Mouse (Mus musculus) thymus, adult 18-20 months (tissue): ENCODE results near the gene Smarcd2.
"Not testable (repeated sequence)": the region's sequence is repeated elsewhere in the genome, so short reads cannot be mapped to it uniquely, and the experiment has no call there.

Source experiments
- DNase-seq, 2 experiments: peaks; one replicate each; pipeline ENCODE4 v3.0.0; 2022; ENCODE audit warnings: mixed read lengths in 2 of 2

Smarcd2 gene

GRCm38 (mm10) chr11:106274971-106275411 lies 2.2 kb upstream of the Smarcd2 start:
- DNase-seq, result no peak

DNA sequence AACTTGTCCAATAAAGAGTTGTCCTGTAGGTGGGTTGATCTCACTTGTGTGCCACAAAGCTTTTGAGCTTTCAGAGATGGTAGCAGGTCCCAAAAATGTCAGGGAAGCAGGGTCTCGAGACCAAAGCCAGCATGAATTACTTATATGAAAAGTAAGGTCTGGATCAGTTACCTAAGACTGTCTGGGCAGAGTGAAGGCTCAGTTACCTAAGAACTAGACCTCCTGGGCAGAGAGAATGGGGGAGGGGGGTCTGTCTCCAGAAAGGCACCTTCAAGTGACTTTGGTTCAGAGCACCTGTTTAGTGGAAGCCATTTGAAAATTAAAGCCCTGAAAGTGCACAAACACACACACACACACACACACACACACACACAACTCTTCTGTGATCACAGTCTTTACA lies 1.6 kb upstream of the Smarcd2 start:
- no peak for DNase-seq

- no peak for DNase-seq
Observed at GRCm38 (mm10) chr11:106273811-106274210, 1.0 kb upstream of the Smarcd2 start.

GRCm38 (mm10) chr11:106273311-106273684 lies 526 bp upstream of the Smarcd2 start:
- no peak for DNase-seq

- DNase-seq, result peak; percentile 40 to 48
Observed at GRCm38 (mm10) chr11:106271794-106272643, 753 bp downstream of the Smarcd2 start.

DNA sequence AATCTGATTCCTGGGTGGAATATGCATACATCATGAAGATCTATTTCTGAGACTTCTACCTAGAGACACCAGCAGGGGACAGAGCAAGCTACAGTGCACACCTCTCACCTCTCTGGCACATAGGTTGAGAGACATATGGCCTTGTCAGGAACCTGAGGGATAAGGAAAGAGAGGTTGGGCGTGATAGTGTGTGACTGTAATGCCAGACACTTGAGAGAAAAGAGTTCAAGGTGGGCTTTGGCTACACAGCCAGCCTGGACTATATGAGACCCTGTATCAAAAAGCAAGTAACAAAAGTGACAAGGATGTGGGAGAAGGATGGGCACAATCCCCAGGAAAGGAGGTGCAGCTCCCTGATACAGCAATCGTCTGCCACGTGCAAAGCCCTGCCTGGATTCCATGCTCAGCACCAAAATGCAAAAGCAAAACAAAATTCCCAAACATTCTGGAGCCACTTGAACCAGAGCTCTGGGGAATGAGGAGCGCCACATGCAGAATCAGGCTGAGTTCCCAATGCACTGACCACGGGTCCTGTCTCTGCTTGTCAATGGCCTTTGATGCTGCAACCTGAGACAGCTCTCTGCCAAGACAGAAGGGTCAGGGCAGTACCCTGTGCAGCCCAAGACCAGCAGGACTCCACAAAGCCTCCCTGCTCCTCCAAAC lies 1.5 kb downstream of the Smarcd2 start:
- no peak for DNase-seq

GRCm38 (mm10) chr11:106269060-106269431 lies 3.7 kb downstream of the Smarcd2 start:
- DNase-seq, result peak; percentile 71 to 81

DNA sequence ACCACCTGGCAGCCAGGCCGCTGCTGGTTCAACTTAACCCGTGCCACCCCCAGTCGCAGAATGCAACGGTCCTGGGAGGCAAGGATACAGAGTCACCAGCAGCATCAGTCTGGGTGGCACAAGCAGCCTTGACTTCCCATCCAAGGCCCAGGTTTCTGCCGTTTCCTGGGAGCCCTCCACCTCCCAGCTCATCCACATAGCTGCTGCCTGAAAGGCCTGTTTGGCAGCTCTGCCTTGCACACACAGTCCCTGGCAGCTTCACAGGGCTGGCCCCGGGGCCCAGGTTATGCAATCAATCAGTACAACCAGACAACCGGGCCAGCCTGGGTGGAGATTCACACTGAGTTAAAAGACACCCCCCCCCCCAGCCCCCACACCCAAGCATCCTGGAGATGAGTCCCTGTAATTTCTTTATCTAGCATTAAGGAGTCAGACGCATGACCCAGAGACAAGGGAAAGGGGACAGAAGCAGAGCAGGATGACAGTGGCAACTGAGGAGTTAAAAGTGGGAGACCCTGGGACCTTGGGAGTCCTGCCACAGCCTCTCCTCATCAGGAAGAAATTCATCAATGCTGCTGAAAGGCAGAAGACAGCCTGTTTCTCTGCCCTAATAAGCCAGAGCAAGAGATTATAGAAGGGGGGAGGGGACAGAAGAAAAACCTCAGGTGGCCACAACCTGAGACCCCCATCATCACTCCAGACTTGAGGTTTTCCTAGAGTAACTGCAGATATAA lies 4.3 kb downstream of the Smarcd2 start:
- DNase-seq, result no peak

DNA sequence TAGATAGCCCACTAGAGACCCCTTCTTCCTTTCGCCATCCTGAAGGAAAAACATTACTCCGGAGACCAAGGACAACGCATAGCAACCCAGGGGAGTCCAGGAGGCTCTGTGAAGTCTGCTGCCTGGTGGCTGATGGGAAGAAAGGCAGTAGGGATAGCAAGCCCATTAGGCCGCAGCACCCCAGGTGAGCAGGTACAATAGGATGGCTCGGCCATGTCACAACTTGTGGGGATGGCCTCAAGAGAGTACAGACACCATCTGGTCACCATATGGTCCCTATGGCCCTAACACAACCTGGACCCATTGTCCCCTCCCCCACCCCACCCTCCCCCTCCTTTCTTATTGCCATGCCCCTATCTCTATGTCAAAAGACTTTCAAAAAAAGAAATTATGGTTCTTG lies 4.9 kb downstream of the Smarcd2 start:
- no peak for DNase-seq

DNA sequence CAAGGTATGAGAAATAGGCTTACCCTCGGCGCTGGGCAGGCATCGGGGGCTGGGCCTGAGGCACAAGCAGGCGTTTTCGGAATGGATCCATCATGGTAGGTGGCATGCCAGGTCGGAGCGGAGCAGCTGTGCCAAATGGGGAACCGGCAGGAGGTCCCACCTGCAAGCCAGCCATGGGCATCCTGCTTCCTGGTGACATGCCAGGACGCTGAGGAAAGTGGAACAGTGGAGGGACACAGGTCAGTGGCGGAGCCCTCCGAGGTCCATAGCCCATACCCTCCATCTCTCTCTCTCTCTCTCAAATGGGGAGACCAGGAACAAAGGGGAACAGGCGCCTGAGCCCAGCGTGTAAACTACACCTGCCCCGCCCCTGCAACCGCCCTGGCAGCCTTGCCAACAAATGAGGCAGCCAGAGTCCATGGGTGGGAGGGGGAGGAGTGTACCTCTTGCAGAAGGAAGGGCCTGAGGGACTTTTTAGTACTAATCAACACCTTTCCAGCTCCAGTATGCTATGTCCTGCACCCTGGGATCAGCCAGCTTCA lies 5.4 kb downstream of the Smarcd2 start:
- DNase-seq, result no peak

- DNase-seq, result no peak
Observed at GRCm38 (mm10) chr11:106266431-106266830, 6.3 kb downstream of the Smarcd2 start.

- no peak for DNase-seq
Observed at GRCm38 (mm10) chr11:106265570-106265969, 7.2 kb downstream of the Smarcd2 start.

GRCm38 (mm10) chr11:106264988-106265387 lies 7.8 kb downstream of the Smarcd2 start:
- DNase-seq, result no peak

DNA sequence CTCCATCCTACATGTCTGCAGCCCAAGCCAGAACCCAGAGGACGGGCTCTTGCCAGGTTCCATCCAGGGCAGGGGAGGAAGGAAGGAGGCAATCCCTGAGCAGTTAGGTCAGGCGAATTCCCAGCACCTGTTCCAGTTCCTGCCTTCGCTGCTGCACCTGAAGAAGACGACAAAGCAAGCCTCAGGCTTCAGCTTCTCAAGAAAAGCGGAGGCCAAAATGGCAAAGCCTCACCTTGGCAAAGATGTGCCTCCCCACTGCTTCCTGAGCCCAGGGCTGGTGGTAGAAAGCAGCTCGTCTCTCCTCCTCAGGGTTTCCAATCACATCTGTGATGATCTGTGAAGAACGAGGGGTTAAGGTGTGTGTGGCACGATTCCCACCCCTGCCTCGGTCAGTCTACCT lies 8.8 kb downstream of the Smarcd2 start:
- DNase-seq, result no peak

DNA sequence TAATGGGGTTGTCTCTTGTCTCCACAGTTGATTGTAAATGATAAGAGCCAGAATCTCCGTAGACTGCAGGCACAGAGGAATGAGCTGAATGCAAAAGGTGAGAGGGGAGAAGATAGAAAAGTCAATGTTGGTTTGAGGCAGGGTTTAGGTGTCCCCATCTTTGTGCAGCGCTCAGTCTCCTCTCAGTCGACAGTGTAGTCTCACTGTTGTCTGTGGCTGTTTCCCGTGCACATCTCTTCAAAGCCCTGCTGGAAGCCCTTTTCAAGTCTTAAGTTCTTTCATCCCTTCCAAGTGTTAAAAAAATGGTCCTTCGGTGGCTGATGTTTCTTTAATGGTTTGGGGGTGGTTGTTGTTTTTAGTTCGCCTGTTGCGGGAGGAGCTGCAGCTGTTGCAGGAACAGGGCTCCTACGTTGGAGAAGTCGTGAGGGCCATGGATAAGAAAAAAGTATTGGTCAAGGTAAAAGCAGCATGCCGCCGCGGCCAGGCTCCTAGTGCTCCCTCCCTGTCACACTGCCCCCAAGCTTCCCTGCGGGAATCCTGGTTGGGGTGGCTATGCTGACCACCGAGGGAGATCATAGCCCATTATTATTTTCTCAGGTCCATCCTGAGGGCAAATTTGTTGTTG lies 11.8 kb downstream of the Smarcd2 start:
- DNase-seq, result no peak

DNA sequence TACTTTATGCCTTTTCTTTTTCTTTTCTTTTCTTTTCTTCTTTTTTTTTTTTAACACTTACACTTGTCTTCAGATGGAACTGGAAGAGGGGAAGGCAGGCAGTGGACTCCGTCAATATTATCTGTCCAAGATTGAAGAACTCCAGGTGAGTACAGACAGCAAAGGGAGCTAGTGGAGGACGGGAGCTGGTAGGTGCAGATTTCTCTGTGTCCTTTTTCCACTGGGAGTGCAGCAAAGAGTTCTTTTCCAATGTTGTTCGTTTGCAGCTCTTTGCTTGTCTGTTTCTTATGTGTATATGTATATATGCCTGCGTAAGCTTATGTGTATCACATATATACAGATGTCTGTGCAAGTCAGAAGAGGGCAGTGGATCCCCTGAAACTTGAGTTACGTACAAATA lies 16.0 kb downstream of the Smarcd2 start:
- DNase-seq, result no peak

GRCm38 (mm10) chr11:106255685-106256451 lies 16.9 kb downstream of the Smarcd2 start, which contains the start of the genes Ftsj3 and Psmc5:
Gene Ftsj3, minus strand, starts transcription at chr11:106256079.
Gene Psmc5, plus strand, starts transcription at chr11:106256154.
- DNase-seq, result peak; percentile 93 to 96

DNA sequence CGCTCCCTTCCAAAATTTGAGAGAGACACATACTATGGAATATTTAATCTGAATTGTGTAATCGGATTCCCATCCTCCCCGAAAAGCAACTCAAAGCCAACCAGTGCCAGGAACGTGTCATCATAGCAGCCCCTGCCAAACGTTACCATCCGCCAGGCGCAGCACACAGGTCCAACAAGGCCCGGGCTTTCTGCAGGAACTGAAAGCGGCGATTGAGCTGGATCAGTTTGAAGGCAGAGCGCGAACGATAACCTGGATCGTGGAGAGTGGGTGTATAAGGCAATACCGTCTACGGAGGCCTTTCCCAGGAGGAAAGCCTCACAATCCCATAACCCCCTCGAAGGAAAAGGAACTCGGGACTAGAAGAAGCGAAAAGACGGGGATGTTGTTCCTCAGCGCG lies 17.6 kb downstream of the Smarcd2 start:
- no peak for DNase-seq

DNA sequence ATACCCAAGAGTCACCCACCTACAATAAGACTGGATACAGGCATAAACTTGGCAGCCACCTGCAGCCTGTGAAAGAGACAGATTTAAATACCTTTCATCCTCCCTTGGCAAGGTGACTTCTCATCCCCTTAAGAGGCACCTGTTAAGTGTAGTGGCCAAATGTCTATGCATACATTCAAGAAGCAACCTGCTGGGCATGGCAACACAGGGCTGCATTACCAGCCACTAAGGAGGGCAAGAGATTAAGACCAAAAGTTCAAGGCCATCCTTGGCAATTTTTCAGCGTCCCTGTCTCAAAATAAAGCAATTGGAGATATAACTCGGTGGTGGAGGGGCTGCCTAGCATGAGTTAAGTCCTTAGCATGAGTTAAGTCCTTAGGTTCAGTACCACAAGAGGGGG lies 18.0 kb downstream of the Smarcd2 start:
- no peak for DNase-seq

DNA sequence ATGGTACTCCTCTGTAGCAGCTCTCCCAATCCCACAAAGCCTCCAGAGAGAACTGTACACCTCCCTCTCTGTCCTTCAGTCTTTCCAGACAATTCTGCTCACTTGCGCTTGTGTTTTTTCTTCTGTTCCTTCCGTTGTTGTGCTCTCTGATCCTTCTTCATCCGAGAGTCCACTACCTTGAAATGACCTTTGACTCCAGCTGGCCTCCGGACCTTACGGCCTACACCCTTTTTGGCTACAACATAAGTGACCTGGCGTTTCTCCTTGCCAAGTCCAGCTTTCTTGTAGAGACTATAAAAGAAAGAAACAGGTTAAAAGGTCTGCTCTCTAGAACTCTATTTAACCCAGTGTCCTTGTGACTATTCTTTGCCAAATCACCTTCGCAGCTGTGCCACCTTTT lies 23.4 kb downstream of the Smarcd2 start:
- DNase-seq, result no peak

DNA sequence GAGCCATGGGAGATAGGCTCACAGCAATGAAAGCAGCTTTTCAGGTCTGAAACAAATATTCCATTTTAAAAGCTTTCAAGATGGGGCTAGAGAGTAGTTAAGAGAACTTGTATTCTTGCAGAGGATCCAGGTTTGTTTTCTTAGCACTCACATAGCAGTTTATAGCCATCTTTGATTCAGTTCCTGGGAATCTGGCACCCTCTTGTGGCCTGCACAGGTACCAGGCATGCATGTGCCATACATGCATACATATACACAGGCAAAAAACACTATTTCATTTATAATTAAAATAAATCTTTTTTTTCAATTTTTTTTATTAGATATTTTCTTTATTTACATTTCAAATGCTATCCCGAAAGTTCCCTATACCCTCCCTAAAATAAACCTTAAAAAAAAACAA lies 25.9 kb downstream of the Smarcd2 start:
- no peak for DNase-seq

DNA sequence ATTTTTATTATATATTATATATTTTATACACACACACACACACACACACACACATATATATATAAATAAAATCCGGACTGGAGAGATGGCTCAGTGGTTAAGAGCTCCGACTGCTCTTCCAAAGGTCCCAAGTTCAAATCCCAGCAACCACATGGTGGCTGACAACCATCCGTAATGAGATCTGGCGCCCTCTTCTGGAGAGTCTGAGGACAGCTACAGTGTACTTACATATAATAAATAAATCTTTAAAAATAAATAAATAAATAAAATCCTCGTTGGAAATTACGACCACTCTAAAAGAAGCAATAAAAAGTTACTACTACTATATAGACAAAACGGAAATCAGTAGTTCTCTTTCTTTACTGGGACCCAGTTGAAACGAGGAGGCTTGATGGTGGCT lies 38.8 kb downstream of the Smarcd2 start:
- not testable (repeated sequence) for DNase-seq
